Mouse (Mus musculus) myocyte (in vitro differentiated cells): ENCODE results near the gene Amz2. TPM values are rescaled to one million over a fixed set of nuclear protein-coding genes. Genes with fewer than 3 reads are reported as not detected.
A peak's percentile ranks its signal among the peaks of the same experiment; 100 is the strongest.

ENCODE experiments used
- H3K27me3 ChIP-seq: one replicate; pipeline ENCODE4 v1.6.1; 2011; ENCODE audit not compliant: control insufficient read depth, insufficient read depth, insufficient read length
- H3K36me3 ChIP-seq: one replicate; pipeline ENCODE4 v1.6.1; 2011; ENCODE audit not compliant: control insufficient read depth, insufficient read depth
- H3K4me2 ChIP-seq: one replicate; pipeline ENCODE4 v1.6.1; 2011; ENCODE audit warnings: low read depth, control low read depth
- H3K4me3 ChIP-seq: one replicate; pipeline ENCODE4 v1.5.1; 2011; ENCODE audit warnings: mild to moderate bottlenecking, control low read depth, moderate library complexity
- H3K79me2 ChIP-seq: one replicate; pipeline ENCODE4 v1.6.1; 2011; ENCODE audit not compliant: control insufficient read depth, insufficient read depth
- H3ac ChIP-seq: one replicate; pipeline ENCODE4 v1.6.1; 2011; ENCODE audit not compliant: control insufficient read depth, insufficient read length
- CEBPB ChIP-seq: IDR thresholded peaks from 2 replicates; pipeline ENCODE4 v1.6.1; 2011; ENCODE audit warnings: mild to moderate bottlenecking, moderate library complexity; ENCODE audit not compliant: poor library complexity, insufficient read depth, severe bottlenecking
- E2F4 ChIP-seq: IDR thresholded peaks from one replicate; pipeline ENCODE4 v1.6.1; 2011; ENCODE audit warnings: mild to moderate bottlenecking, control low read depth, moderate library complexity; ENCODE audit not compliant: insufficient read depth
- MAX ChIP-seq: IDR thresholded peaks from one replicate; pipeline ENCODE4 v1.6.1; 2011; ENCODE audit warnings: low read depth, mild to moderate bottlenecking, control low read depth
- MYOD1 ChIP-seq, 3 experiments: IDR thresholded peaks; one replicate each; pipeline ENCODE4 v1.6.1; 2011; ENCODE audit warnings: control low read depth in 2 of 3, low read depth in 2 of 3, mild to moderate bottlenecking in 2 of 3, moderate library complexity in 1 of 3; ENCODE audit not compliant: insufficient read length in 2 of 3, control insufficient read depth in 1 of 3
- MYOG ChIP-seq, 3 experiments: IDR thresholded peaks; one replicate each; pipeline ENCODE4 v1.6.1; 2011; ENCODE audit warnings: control low read depth in 2 of 3, low read depth in 2 of 3, mild to moderate bottlenecking in 2 of 3; ENCODE audit not compliant: insufficient read length in 2 of 3, control insufficient read depth in 1 of 3, insufficient read depth in 1 of 3
- POLR2A ChIP-seq: IDR thresholded peaks from one replicate; pipeline ENCODE4 v1.6.1; 2011; ENCODE audit warnings: low read depth, mild to moderate bottlenecking, control low read depth, moderate library complexity; ENCODE audit not compliant: insufficient read length
- POLR2AphosphoS2 ChIP-seq: IDR thresholded peaks from one replicate; pipeline ENCODE4 v1.6.1; 2011; ENCODE audit warnings: low read depth, control low read depth; ENCODE audit not compliant: insufficient read length
- REST ChIP-seq: IDR thresholded peaks from one replicate; pipeline ENCODE4 v1.6.1; 2011; ENCODE audit warnings: mild to moderate bottlenecking, control low read depth, moderate library complexity; ENCODE audit not compliant: insufficient read depth, insufficient read length
- SRF ChIP-seq: IDR thresholded peaks from one replicate; pipeline ENCODE4 v1.6.1; 2011; ENCODE audit warnings: low read depth; ENCODE audit not compliant: control insufficient read depth, insufficient read length
- TCF12 ChIP-seq: IDR thresholded peaks from one replicate; pipeline ENCODE4 v1.6.1; 2011; ENCODE audit warnings: mild to moderate bottlenecking, control low read depth; ENCODE audit not compliant: poor library complexity, insufficient read depth, severe bottlenecking
- TCF3 ChIP-seq: IDR thresholded peaks from one replicate; pipeline ENCODE4 v1.6.1; 2011; ENCODE audit warnings: low read depth, control low read depth; ENCODE audit not compliant: insufficient read length
- USF1 ChIP-seq: IDR thresholded peaks from one replicate; pipeline ENCODE4 v1.6.1; 2011; ENCODE audit warnings: low read depth, mild to moderate bottlenecking, control low read depth, moderate library complexity
- polyA plus RNA-seq: library from polyadenylated mRNA; unstranded; fragments of >200 nt; fragmentation: generic; extraction: Trizol; gene quantifications from one replicate; pipeline ENCODE4 v1.2.1, GENCODE M21; 2012; ENCODE audit warnings: missing spikeins

Gene Amz2
- polyA plus RNA-seq, 1 experiment, result 31.5 TPM

- Histone ChIP-seq H3K4me3 (peak overlapping the region; percentile 78), H3ac (peak overlapping the region; percentile 10), H3K79me2 (peaks cover 6% of the 10 kb centered on the region), H3K36me3 (peaks cover 10% of the 10 kb centered on the region), H3K4me2 (peak overlapping the region; percentile 87), H3K27me3 (no peaks in the 10 kb centered on the region)
- TF ChIP-seq REST (no peak), POLR2AphosphoS2 (no peak), E2F4 (no peak), USF1 (no peak), SRF (no peak), CEBPB (no peak), MYOG (IDR thresholded peaks at IDR 0.05; ENCODE audit: control insufficient read depth in 1 of 3, insufficient read depth in 1 of 3, insufficient read length in 2 of 3, low read depth in 2 of 3) (no peak)
These were observed 483 bp downstream of the Amz2 start for GRCm38 (mm10) chr11:109426272-109426586.

GRCm38 (mm10) chr11:109427353-109427752, 1.6 kb downstream of the Amz2 start:
- Histone ChIP-seq H3K4me2 (peak overlapping the region; percentile 87), H3ac (no peak overlapping the region), H3K4me3 (no peak overlapping the region), H3K79me2 (peaks cover 6% of the 10 kb centered on the region), H3K27me3 (no peaks in the 10 kb centered on the region), H3K36me3 (peaks cover 10% of the 10 kb centered on the region)
- TF ChIP-seq MAX, result no peak
- TF ChIP-seq TCF3, result no peak

- Histone ChIP-seq H3K27me3 (no peaks in the 10 kb centered on the region), H3K4me2 (no peak overlapping the region), H3K36me3 (peaks cover 18% of the 10 kb centered on the region), H3K4me3 (no peak overlapping the region), H3ac (no peak overlapping the region), H3K79me2 (no peaks in the 10 kb centered on the region)
- no peak for TF ChIP-seq TCF12
- TF ChIP-seq TCF3, result no peak
- no peak for TF ChIP-seq POLR2A
- TF ChIP-seq REST, result no peak
- TF ChIP-seq MYOD1 (IDR thresholded peaks at IDR 0.05; ENCODE audit: control insufficient read depth in 1 of 3, insufficient read length in 2 of 3, low read depth in 2 of 3), result no peak
- no peak for TF ChIP-seq POLR2AphosphoS2
- no peak for TF ChIP-seq CEBPB
These were observed 8.6 kb downstream of the Amz2 start for GRCm38 (mm10) chr11:109434233-109434798.

- Histone ChIP-seq H3K79me2 (no peaks in the 10 kb centered on the region), H3K36me3 (peaks cover 10% of the 10 kb centered on the region), H3K27me3 (no peaks in the 10 kb centered on the region), H3ac (no peak overlapping the region), H3K4me2 (no peak overlapping the region), H3K4me3 (no peak overlapping the region)
- no peak for TF ChIP-seq REST
- TF ChIP-seq SRF, result no peak
- TF ChIP-seq E2F4, result no peak
- no peak for TF ChIP-seq MAX
- no peak for TF ChIP-seq MYOG (IDR thresholded peaks at IDR 0.05; ENCODE audit: control insufficient read depth in 1 of 3, insufficient read depth in 1 of 3, insufficient read length in 2 of 3, low read depth in 2 of 3)
- no peak for TF ChIP-seq POLR2AphosphoS2
- TF ChIP-seq POLR2A, result no peak
- TF ChIP-seq TCF12, result no peak
These were observed 11.1 kb downstream of the Amz2 start for GRCm38 (mm10) chr11:109436889-109437288.

- Histone ChIP-seq H3K4me3 (no peak overlapping the region), H3K4me2 (peak overlapping the region; percentile 93), H3ac (no peak overlapping the region), H3K36me3 (peaks cover 10% of the 10 kb centered on the region), H3K27me3 (no peaks in the 10 kb centered on the region), H3K79me2 (no peaks in the 10 kb centered on the region)
- TF ChIP-seq TCF3 (no peak), E2F4 (no peak), CEBPB (no peak), REST (no peak), TCF12 (no peak), USF1 (no peak), POLR2AphosphoS2 (no peak), MYOD1 (IDR thresholded peaks at IDR 0.05; ENCODE audit: control insufficient read depth in 1 of 3, insufficient read length in 2 of 3, low read depth in 2 of 3) (no peak), SRF (no peak), MAX (no peak), MYOG (IDR thresholded peaks at IDR 0.05; ENCODE audit: control insufficient read depth in 1 of 3, insufficient read depth in 1 of 3, insufficient read length in 2 of 3, low read depth in 2 of 3) (no peak), POLR2A (no peak)
These were observed 13.5 kb downstream of the Amz2 start for GRCm38 (mm10) chr11:109439209-109439608.
